Mouse (Mus musculus) ovary, postnatal 14 days (tissue): Measurements from ENCODE around the gene Adtrp.

Source experiments
- DNase-seq: peaks from one replicate; pipeline ENCODE4 v3.0.0; 2022; ENCODE audit warnings: low spot score

Gene Adtrp

DNA sequence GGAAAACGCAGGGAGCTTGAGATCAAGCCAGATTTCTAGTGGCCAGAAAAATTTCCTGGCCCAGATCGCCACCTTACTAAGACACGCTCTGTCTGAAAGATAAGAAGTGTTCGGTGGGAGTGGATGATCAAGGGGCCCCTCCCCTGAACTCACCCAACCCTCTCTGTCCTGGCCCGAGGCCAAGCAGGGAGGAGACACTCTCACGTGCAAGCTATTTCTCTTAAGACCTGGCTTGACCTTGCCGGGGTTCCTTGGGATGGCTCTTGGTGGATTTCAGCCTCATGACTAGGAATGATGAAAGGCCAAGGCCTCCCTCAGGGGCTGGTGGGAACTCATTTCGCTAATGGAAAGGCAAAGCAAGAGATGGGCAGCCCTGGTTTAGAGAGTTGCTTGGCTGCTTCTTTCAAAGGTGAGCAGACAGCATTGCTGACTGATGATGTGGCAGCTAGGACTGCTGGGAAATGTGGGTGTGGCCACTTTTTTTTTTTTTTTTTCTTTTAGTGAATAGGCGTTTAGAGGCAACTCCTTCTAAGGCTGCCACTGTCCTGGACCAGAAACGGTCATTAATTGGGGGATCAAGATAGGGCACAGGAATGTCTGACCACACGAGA, at the start of gene Adtrp:
Adtrp (minus strand) TSS at position 169 of the 611 bp plus-strand sequence.
- DNase-seq = no peak

DNA sequence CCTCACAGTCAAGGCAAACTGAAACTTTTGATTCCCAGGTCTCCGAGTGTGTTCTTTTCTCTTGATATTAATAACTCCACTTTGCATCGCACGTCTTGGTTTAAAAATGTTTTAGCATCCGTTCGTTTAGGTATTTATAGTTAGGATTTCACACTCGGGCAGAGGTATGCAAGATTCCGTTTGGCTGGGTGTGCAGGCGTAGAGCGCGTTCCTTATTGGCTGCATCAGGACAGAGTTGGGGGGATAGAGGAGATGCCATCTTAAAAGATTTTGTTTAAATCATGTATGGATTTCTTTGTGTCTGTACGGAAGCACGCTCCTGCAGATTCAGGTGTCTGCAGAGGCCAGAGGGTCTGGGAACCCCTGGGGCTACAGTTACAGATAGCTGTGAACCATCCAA, 44.5 kb upstream of the Adtrp start:
- DNase-seq = no peak

DNA sequence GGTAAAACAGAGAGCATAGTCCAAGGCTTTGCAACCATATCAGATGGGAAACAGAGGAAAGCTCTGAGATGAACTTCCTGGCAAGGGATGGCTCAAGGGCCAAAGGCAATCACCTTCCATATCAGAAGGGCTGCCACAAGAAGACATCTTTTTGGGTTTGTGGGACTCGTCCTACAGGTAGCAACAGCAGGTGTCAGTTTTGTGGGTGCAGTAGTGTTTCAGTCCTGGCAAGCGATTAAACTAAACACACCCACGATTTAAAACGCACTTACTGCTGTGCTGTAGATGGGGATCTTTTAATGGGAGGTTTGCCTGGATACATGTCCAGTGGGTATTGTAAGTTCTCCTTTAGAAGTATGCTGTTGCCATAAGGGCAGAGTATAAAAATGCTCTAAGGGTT, 43.1 kb upstream of the Adtrp start:
- no peak for DNase-seq

DNA sequence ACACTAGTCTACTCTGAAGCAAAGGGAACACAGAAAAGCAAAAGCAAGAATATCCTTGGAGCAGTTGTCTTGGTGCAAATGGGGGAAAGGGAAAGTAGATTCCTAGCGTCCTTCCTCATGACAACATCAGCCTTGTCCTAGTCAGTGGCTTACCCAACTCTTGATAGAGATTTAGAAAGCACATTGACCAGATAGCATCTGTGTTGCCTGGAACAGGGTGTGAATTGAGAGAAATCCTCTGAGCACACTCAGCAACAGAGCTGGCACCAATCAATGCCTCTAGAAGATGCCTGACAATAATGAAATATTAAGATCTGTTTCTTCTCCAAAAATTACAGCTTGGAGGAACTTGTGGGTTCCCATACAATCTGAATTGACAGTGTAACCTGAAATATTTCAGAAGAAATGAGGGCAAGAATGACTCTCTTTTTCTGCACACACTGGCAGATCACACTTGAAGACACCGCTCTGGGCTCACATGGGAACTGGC, 42.7 kb upstream of the Adtrp start:
- DNase-seq = no peak

DNA sequence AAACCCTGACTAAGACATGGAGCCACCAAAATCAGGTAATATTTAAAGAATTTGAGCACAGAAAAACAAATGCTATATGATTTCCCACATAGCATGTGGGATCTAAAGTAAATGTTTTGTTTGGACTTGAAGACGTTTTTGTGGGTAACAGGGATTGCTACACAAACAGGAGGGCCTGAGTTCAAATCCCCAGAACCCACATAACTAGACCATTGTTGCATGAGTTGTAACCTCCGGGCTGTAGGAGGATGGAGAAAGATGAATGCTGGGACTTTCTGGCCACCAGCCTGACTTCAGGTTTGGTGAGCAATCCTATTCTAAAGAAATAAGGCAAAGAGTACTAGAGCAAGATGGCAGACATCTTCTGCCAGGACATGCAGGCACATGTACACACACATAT, 41.2 kb upstream of the Adtrp start:
- DNase-seq = no peak

DNA sequence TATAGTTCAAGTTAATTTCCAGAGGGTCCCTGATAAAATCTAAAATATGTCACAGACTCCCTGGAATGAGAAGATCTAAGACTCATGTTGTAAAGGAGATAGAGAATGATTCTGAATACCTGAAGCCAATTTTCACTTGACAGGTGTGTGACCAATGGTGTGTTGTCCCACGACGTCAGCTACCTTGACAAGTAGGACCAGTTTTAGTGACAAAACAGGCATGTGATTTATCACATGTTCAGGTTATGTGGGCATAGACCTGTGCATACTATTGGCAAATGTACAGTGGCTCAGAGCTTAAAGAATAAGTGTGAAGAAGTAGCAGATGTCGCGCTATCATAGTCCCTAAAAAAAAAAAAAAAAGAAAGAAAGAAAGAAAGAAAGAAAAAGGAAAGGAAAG, 38.6 kb upstream of the Adtrp start:
- no peak for DNase-seq

DNA sequence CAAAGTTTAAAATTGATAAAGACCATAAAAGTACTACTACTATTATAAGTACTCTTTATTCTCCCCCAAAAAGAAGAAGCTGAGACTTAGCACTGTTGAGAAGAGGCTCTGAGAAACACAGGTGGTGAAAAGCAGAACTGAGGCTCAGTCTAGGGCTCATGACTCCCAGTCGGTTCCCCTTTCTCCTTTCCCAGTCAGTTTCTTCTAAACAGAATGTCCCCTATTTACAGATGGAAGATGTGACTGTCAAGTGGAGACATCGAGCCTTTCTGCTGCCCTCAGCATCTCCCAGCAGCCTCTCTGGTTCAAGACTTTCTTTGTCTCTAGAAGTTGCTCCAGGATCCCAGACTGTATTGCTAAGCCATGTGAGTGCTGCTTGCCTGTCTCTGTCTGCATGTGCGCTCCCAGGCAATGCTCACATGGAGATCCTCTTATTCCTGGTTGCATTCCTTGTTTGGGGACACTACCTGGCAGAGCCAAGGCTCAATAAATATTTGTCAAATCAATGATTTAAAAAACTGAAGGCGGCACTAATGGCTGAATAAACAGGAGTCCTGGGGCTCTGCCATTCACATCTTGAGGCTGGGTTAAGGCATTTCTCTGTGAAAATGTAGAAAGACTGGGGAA, 36.3 kb upstream of the Adtrp start:
- DNase-seq = no peak

DNA sequence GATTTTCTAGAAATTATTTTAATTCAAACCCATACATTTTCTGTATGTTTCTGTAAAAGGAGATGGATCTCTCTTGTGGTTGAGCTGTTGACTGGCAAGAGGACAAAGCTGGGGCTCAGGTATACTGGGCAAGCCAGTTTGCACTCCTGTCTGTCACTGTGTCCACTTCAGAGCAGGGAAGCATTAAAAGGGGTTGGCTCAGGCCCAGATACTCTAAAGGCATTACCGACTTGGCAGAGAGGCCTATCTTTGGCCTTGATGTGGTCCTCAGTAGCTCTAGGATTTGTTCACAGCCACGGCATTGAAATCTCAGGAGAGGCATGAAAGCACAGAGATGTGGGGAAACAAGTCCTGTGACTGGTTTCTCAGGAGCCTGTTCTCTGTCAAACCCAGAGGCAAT, 33.7 kb upstream of the Adtrp start:
- DNase-seq = no peak

DNA sequence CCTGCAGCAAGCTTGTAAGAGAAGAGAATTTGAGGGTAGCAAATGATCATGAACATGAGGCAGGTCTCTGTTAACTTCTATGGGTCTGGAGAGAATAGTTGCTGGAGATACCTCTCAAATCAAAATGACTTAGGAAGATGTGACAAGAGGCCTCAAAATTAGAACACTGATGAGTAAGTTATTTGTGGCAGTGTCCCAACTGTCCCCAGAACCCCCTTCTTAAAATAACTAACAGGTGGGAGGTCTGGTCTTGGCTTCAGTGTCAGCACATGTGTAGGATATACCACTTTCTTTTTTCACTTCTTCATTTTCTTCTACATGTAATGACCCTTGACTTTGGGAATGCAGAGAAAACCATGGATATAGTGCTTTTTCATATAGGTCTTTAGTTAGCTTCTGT, 33.0 kb upstream of the Adtrp start:
- no peak for DNase-seq

DNA sequence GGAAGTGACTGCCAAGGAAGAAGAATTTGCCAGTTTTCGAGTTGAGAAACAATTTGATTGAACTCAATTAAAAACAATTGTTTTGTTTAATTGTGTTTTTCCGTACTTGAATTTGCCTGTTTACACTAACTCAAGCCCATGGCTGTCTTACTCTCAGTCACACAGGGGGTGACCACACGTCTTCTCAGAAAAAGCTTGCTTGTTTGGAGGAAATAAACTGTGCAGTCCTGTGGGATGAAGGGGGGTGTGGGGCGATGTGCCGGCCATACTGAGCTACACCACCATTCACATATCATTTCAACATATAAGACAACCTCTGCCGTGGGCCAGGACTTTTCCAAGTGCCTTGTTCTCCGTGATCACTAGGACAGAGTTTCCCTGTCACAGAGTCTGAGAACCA, 25.2 kb upstream of the Adtrp start:
- DNase-seq = no peak

DNA sequence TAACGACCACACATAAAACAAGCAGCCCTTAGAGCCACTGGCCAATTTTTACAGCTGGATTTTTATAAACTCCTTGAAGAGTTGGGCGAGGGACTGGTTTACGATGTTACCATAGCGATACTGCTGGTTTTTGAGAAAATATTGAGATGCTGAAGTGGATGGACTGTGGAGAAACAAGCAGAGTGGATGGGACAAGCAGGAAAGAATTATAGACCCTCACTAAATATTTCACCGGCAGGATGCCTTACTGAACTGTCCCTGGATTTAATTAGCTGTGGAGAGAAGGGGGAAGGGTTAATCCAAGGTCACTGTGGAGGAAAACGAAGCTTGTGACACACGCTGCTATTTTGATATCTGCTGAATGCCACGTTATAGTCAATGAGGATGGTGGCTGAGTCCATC, 24.7 kb upstream of the Adtrp start:
- DNase-seq = no peak

DNA sequence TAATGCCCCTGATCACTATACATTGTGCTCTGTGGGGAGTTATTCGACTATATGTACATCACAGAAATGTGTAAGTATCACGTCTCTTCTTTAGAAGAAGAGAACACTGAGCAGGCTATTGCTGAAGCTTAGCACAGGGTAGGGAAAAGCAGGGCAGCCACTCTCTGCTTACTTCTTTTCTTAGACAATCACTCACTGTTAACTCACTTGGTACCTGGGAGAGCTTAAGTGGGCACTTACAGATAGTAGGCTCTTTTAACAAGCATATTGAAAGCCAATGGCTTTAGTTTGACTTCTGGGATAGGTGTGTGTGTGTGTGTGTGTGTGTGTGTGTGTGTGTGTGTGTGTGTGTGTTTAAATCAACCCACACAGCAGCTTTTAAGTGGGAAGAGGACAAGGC, 20.0 kb upstream of the Adtrp start:
- DNase-seq = no peak

DNA sequence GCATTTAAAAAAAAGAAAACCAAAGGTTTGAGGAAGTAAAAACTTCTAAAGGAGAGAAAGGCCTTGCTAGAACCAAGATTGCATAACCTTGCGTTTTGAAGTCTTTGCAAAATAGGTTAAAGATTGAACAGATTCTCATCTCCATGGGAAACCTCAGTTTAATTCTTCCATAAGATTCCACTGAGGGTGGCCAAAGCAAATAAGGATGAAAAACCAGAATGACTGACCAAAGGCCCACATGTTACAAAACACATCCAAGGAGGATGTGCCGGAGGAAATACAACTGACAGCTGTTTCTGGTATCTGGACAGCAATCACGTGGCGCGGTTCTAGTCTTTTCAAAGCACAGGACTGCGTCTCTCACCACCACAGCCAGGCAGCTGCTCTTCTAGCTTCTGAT, 18.1 kb upstream of the Adtrp start:
- DNase-seq = no peak

DNA sequence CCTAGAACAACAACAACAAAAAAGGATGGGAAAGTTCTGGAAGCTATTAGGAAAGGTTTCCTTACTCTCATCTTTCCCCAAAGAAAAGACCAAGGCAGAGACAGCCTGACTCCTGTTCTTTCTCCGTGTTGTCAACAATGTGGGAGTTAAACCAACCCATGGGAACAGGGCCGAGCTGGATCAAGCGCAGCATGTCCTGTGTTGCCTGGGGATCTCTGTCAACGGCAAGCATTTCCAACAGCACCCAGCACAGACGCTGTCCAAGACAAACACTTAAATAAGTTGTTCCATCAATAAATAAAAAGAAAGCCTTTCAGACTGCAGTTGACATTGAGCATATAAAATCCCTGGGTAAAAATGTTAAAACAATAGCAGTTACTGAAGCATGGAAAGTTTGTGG, 17.6 kb upstream of the Adtrp start:
- DNase-seq = peak; percentile 45

DNA sequence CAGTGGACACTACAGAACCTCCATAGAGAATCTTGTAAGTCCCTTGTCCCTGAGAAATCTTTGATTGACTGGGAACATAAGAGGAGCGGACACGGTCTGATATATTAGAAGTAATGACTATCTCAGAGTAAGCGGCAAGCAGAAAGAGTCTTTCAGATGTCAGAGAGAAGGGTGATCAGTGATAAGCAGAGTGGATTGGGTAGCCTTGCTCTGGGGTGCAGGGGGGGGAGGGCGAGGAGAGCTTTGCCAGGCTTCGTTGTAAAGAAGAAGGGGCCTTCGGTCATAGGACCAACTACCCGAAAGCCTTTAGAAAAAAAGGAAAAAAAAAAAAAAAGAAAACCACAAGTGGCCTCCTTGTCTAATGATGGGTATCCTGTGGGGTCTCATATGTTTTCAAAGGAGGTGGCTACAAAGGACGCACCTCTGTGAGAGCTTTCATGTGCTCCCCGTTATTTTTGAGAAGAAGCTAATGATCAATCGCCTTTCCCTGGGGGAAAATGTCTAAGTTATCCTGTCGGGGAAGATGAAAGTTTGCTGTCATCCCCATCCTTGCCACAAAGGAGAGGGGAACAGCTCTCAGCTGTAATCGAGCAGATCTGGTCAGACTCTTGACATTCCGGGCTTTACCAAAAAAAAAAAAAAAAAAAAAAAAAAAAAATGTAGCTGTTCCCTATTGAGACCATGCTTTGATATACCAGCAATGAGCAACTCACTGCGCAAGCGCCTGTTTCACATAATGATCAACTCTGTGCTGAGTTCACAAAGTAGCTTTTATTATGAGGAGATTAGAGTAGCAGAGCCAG, 13.3 kb upstream of the Adtrp start:
- DNase-seq = no peak

DNA sequence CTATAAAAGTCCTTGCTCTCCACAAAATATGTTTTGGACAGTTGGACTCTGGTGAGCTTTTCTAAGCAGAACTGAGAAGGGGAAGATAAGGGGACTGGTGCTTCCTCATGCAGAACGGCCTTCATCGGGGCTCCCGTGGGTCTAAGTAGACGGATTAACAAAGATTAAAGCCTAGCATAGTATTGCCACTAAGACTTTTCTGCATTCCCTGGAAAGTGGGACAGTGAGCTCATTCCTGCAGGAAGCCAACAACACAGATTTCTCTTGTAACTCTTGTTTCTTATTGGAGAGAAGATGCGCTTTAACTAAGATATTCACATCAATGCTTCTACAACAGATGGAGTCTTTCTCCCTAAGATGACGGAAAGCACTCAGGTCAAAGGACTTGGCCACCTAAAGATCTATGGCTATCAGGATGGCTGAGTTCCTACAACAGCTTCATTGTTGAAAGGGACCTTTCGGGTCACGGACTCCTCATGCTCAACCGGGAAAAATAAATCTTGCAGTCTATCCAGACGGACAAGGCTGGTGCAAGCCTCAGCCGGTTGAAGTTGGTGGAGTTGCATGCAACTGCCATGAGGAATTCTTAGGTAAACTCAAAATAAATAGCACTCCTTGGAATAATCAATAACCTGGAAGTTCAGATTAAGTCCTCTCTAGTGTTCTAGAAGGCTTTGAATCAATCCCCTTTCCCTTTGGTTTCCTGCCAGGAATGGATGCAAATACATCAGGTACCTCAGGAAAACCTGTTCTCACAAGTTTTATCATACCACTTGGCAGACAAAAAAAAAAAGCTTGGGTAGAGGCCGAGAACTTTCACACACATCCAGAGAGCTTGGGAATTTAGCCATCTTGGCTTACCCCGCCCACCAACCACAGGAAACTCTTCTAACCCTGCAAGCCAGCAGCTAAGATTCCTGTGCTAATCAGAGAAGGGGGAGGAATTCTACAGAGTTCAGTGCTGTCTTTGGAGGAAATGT, 8.0 kb upstream of the Adtrp start:
- DNase-seq = no peak

DNA sequence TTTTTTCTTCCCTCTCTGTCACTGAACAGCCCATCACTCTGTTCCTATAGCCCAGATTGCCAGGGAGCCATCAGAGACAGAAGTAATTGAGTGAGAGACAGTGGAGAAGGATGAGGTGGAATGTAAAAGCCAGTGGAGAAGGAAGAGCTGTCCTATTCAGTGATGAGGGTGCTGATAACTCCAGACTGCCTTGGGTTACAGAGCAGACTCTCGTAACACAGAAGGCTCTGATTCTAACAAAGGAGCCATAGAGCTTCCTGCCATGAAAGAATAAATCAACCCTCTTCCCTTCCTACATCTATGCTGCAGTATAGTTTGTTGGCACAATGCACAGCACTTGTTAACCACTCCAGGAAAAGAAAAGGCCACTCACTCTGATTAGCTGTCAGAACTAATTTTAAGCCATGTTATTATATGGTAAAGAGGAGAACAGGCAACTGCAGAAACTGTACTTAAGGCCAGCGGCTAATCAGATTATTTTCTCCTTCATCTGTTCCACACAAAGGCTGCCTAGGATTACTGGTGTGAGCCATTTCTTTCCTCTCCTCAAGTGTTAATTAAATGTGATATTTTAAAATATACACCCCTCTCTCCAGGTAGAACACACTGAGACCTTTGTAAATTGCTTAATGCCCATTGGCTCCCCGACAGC, 3.4 kb upstream of the Adtrp start:
- DNase-seq = no peak

DNA sequence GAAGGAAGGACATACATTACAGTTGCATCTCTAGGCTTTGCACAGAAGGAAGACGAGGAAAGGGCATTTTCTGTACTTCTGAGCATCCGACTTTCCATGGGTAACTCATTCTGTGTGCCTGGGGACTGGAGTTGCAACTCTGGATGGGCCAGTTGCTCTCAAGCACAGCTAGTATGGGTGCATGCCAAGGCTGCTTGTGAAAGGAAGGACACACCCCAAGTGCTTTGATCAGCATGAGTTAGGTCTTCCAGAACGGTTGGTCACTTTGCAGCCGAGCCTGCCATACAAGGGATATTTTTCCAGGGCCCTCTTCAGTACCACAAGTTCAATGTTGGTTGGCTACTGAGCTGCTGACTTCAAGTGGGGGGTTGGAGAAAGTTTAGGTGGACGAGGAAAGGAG, 968 bp downstream of the Adtrp start:
- no peak for DNase-seq

DNA sequence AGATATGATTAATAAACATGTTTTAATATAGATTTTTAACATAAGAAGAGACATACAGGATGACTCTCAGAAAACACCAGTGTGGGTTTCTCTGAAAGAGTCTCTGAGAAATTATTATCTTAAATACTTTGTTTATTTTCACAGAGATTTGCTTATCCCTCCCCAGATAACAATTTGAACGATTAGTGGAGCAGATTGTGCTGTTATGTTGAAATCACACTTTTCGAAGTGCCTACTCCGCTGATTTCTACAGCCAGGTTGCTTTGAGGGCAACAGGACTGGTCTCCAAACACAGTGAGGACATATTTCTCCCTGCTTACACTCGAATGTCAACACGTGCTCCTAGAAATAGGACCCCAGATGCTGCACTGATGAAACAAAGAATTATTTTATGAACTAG, 2.5 kb downstream of the Adtrp start:
- DNase-seq = no peak

DNA sequence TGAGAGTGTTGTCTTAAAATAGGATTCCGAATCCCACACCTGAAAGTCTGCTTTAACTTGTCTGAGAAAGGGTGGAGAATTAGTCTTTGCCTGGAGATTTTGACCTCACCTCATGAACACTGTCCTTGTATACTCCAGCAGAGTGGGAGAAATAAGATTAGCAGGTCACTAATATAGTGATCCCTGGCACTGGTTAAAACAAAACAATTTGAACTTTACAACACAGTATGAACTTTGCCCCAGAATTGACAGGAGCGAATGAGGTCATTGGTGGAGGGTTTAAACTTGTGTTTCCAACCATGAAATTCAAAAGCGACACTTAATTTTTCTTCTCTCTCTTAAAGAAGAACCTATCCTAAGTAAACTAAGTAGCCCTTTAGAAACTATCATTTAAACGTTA, 3.4 kb downstream of the Adtrp start:
- no peak for DNase-seq

DNA sequence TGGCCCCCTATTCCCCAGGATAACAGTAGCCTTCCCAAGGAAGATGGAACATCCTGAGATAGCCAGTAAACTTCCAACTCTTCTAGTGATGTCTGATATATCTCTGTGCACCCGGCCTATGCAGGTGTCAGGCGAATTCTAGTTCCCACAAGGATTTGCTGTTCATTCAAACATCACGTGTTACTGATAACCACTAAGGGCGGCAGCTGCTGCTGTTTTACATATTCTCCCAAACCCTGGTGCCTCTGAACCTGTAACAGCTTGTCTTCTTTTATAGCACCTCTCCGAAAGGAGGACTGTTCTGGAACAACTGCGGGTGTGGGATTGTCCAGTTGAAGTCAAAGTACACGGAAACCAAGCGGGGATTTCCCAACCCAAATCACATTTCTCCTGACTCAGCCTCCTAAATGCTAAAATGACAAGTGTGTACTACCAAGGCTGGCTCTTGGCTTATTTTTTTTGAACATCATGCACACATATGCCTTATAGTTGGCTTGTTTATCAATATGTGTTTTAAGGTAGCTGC, 13.8 kb downstream of the Adtrp start:
- no peak for DNase-seq
